Mouse (Mus musculus) kidney, adult 2 months (tissue): ENCODE measurements at regions not wholly inside any gene's neighbourhood (a gene's known extent, or its start where the extent isn't known, plus 50 kb on each side); places are given as distances from the start of the nearest gene placed in this dataset.
"Not testable (repeated sequence)": the region's sequence is repeated elsewhere in the genome, so short reads cannot be mapped to it uniquely, and the experiment has no call there.

Experiments used
- DNase-seq: peaks from one replicate; pipeline ENCODE4 v3.0.0; 2021
- H3K27ac ChIP-seq: fragments of 200-500 bp; 2 replicates; pipeline ENCODE4 v1.5.1; 2012; ENCODE audit warnings: low read depth, low read length, control low read depth, inconsistent platforms; ENCODE audit not compliant: insufficient read depth
- H3K27me3 ChIP-seq: fragments of 200-500 bp; replicated peaks from 2 replicates; pipeline ENCODE4 v1.6.1; 2012; ENCODE audit warnings: mild to moderate bottlenecking, moderate library complexity, low read length, inconsistent platforms; ENCODE audit not compliant: control insufficient read depth, insufficient read depth
- H3K36me3 ChIP-seq: fragments of 200-500 bp; 2 replicates; pipeline ENCODE4 v1.6.1; 2012; ENCODE audit warnings: mild to moderate bottlenecking, moderate library complexity, low read length, inconsistent platforms; ENCODE audit not compliant: control insufficient read depth, insufficient read depth
- H3K4me1 ChIP-seq: fragments of 200-500 bp; 2 replicates; pipeline ENCODE4 v1.6.1; 2011; ENCODE audit warnings: low read length; ENCODE audit not compliant: control insufficient read depth, insufficient read depth
- H3K4me3 ChIP-seq: fragments of 200-500 bp; 2 replicates; pipeline ENCODE4 v1.5.1; 2011; ENCODE audit warnings: mild to moderate bottlenecking, low read depth, low read length, control low read depth; ENCODE audit not compliant: insufficient read depth
- CTCF ChIP-seq: fragments of 200-500 bp; conservative IDR thresholded peaks from 2 replicates; pipeline ENCODE4 v1.5.1; 2011; ENCODE audit warnings: low read depth, mild to moderate bottlenecking, control low read depth, low read length, moderate library complexity, mixed read lengths; ENCODE audit not compliant: insufficient read depth, insufficient read length
- POLR2A ChIP-seq: fragments of 200-500 bp; IDR thresholded peaks from one replicate; pipeline ENCODE4 v1.6.1; 2011; ENCODE audit warnings: low read depth, low read length, control low read depth
- WGBS: fragments of 180-500 bp; shearing (Covaris S2); methylation state at CpG from one replicate; pipeline ENCODE4 v1.1.7; 2018; 5-methylcytosine and 5-hydroxymethylcytosine counted together

- WGBS = 66% methylated on average over 14 of the region's 14 CpGs
- Histone ChIP-seq H3K27me3 (no peaks in the 10 kb centered on the region), H3K27ac (no peak overlapping the region), H3K4me1 (no peaks in the 10 kb centered on the region), H3K36me3 (no peaks in the 10 kb centered on the region), H3K4me3 (no peak overlapping the region)
- no peak for DNase-seq
- TF ChIP-seq POLR2A (no peak), CTCF (no peak)
Measured at GRCm38 (mm10) chr8:109338220-109338835, 155.5 kb upstream of the Pmfbp1 start.

GRCm38 (mm10) chr8:109340647-109341046, 153.2 kb upstream of the Pmfbp1 start:
- not testable (repeated sequence) for H3K4me3 ChIP-seq, DNase-seq, H3K27me3 ChIP-seq, H3K27ac ChIP-seq, H3K4me1 ChIP-seq, H3K36me3 ChIP-seq
- 88% methylated on average over 21 of the region's 21 CpGs for WGBS

- DNase-seq = no peak
- WGBS = 81% methylated on average over 9 of the region's 9 CpGs
- no peak for TF ChIP-seq CTCF
- TF ChIP-seq POLR2A = no peak
- H3K4me3 ChIP-seq = no peak overlapping the region
- no peak overlapping the region for H3K27ac ChIP-seq
- no peaks in the 10 kb centered on the region for H3K36me3 ChIP-seq
- no peaks in the 10 kb centered on the region for H3K4me1 ChIP-seq
- peaks cover 1% of the 10 kb centered on the region for H3K27me3 ChIP-seq
Measured at GRCm38 (mm10) chr8:109355168-109355567, 138.7 kb upstream of the Pmfbp1 start.

GRCm38 (mm10) chr8:109359396-109360051, 134.3 kb upstream of the Pmfbp1 start:
- H3K27ac ChIP-seq = no peak overlapping the region
- no peaks in the 10 kb centered on the region for H3K36me3 ChIP-seq
- H3K4me1 ChIP-seq = no peaks in the 10 kb centered on the region
- H3K4me3 ChIP-seq = no peak overlapping the region
- TF ChIP-seq POLR2A (no peak), CTCF (no peak)
- peaks cover 3% of the 10 kb centered on the region; the same call in 1 of the 2 replicates for H3K27me3 ChIP-seq
- DNase-seq = no peak
- 33% methylated on average over 16 of the region's 16 CpGs for WGBS

- no peak overlapping the region for H3K27ac ChIP-seq
- no peak for TF ChIP-seq POLR2A
- TF ChIP-seq CTCF = no peak
- no peak for DNase-seq
- WGBS = 25% methylated on average over 14 of the region's 14 CpGs
- H3K36me3 ChIP-seq = no peaks in the 10 kb centered on the region
- H3K27me3 ChIP-seq = peaks cover 3% of the 10 kb centered on the region; the same call in 1 of the 2 replicates
- H3K4me1 ChIP-seq = no peaks in the 10 kb centered on the region
- no peak overlapping the region for H3K4me3 ChIP-seq
Measured at GRCm38 (mm10) chr8:109360081-109360715, 133.6 kb upstream of the Pmfbp1 start.

GRCm38 (mm10) chr8:109360904-109361303, 132.9 kb upstream of the Pmfbp1 start:
- WGBS = 7% methylated on average over 16 of the region's 16 CpGs
- TF ChIP-seq CTCF (no peak), POLR2A (no peak)
- Histone ChIP-seq H3K27me3 (peaks cover 3% of the 10 kb centered on the region; the same call in 1 of the 2 replicates), H3K36me3 (no peaks in the 10 kb centered on the region), H3K4me1 (no peaks in the 10 kb centered on the region), H3K4me3 (no peak overlapping the region), H3K27ac (no peak overlapping the region)
- DNase-seq = no peak

GRCm38 (mm10) chr8:109361575-109362361, 132.1 kb upstream of the Pmfbp1 start:
- no peak for DNase-seq
- H3K4me1 ChIP-seq = no peaks in the 10 kb centered on the region
- 90% methylated on average over 7 of the region's 7 CpGs for WGBS
- no peak overlapping the region for H3K4me3 ChIP-seq
- H3K36me3 ChIP-seq = no peaks in the 10 kb centered on the region
- no peak for TF ChIP-seq POLR2A
- no peak for TF ChIP-seq CTCF
- H3K27ac ChIP-seq = no peak overlapping the region
- H3K27me3 ChIP-seq = peaks cover 3% of the 10 kb centered on the region; the same call in 1 of the 2 replicates
